Mouse (Mus musculus): ENCODE data around the gene Ak6.

Ak6 gene

GRCm38 (mm10) chr13:100650550-100651438 lies at the start of gene Ak6, which contains the start of gene Rad17:
TSS of gene Ak6 (plus strand) at chr13:100650979.
TSS of gene Rad17 (minus strand) at chr13:100651051.
- peak; percentile 88 for DNase-seq (ENCODE audit: low read depth)

GRCm38 (mm10) chr13:100601034-100601433 lies 49.7 kb upstream of the Ak6 start:
- DNase-seq (ENCODE audit: low read depth), result no peak

- no peak for DNase-seq (ENCODE audit: low read depth)
These were observed 48.4 kb upstream of the Ak6 start for GRCm38 (mm10) chr13:100602239-100602902.

- no peak for DNase-seq (ENCODE audit: low read depth)
These were observed 47.6 kb upstream of the Ak6 start for GRCm38 (mm10) chr13:100603031-100603737.

GRCm38 (mm10) chr13:100603738-100604095 lies 47.1 kb upstream of the Ak6 start:
- no peak for DNase-seq (ENCODE audit: low read depth)

GRCm38 (mm10) chr13:100605845-100606244 lies 44.9 kb upstream of the Ak6 start:
- no peak for DNase-seq (ENCODE audit: low read depth)

GRCm38 (mm10) chr13:100607756-100608155 lies 43.0 kb upstream of the Ak6 start:
- DNase-seq (ENCODE audit: low read depth), result no peak

- DNase-seq (ENCODE audit: low read depth), result no peak
These were observed 39.5 kb upstream of the Ak6 start for GRCm38 (mm10) chr13:100611266-100611665.

GRCm38 (mm10) chr13:100612251-100612650 lies 38.5 kb upstream of the Ak6 start:
- no peak for DNase-seq (ENCODE audit: low read depth)

GRCm38 (mm10) chr13:100612903-100613302 lies 37.9 kb upstream of the Ak6 start:
- DNase-seq (ENCODE audit: low read depth), result no peak

GRCm38 (mm10) chr13:100616181-100617087 lies 34.3 kb upstream of the Ak6 start, which contains the start of gene Marveld2:
TSS of gene Marveld2 (minus strand) at chr13:100616971.
- DNase-seq (ENCODE audit: low read depth), result no peak

- no peak for DNase-seq (ENCODE audit: low read depth)
These were observed 33.2 kb upstream of the Ak6 start for GRCm38 (mm10) chr13:100617583-100617982.

- DNase-seq (ENCODE audit: low read depth), result no peak
These were observed 28.5 kb upstream of the Ak6 start for GRCm38 (mm10) chr13:100622241-100622640.

GRCm38 (mm10) chr13:100634106-100634691 lies 16.6 kb upstream of the Ak6 start:
- no peak for DNase-seq (ENCODE audit: low read depth)

- no peak for DNase-seq (ENCODE audit: low read depth)
These were observed 8.1 kb upstream of the Ak6 start for GRCm38 (mm10) chr13:100642471-100643209.

GRCm38 (mm10) chr13:100648223-100648622 lies 2.6 kb upstream of the Ak6 start:
- no peak for DNase-seq (ENCODE audit: low read depth)

- DNase-seq (ENCODE audit: low read depth), result peak; percentile 31
These were observed 834 bp downstream of the Ak6 start, which contains the start of gene Taf9 for GRCm38 (mm10) chr13:100651439-100652186. TSS of gene Taf9 (plus strand) at chr13:100651579.

GRCm38 (mm10) chr13:100658091-100658490 lies 7.3 kb downstream of the Ak6 start:
- DNase-seq (ENCODE audit: low read depth), result no peak

GRCm38 (mm10) chr13:100659864-100660456 lies 9.2 kb downstream of the Ak6 start:
- peak; percentile 63 for DNase-seq (ENCODE audit: low read depth)
